Mouse (Mus musculus) NIH3T3 (cell line): ENCODE data around the gene Snph.

Experiments
- DNase-seq: peaks from one replicate; pipeline ENCODE4 v3.0.0-alpha.2; 2012; ENCODE audit warnings: low read depth

The Snph gene

GRCm38 (mm10) chr2:151602106-151602505 lies 30.3 kb downstream of the Snph start:
- peak; percentile 14 for DNase-seq

DNA sequence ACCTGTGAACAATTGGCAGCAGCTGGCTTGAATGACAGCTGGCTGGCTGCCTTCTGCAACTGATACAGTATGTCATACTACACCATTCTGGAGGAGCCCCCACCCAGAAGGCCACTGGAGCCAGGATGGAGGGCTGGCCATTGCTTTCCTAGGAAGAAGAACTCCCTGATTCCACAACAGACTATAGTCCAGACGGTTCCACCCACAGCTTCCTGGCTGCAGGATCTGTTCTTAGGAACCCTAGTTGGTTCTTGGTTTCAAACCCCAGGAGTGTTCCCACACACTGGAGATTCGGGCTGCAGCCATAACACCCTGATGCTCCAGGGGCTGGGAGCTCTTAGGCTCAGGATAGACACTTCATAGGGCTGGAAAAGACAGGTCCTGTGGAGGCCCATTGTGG lies 34.3 kb downstream of the Snph start:
- DNase-seq, result no peak

DNA sequence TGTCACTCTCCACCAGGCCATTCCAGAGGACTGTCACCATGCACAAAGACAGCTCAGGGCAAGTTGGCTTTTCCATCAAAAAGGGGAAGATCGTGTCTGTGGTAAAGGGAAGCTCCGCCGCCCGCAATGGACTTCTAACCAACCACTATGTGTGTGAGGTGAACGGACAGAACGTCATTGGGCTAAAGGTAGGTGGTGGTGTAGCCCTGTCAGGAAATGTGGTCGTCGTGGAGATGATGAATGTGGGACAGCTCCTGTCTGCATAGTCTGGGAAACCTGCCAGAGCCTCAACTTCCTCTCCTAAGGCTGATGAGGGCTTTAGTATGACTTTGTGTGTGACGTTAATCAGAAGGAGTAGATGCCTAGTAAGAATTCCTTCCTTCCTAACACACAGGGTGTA lies 45.1 kb downstream of the Snph start:
- no peak for DNase-seq

DNA sequence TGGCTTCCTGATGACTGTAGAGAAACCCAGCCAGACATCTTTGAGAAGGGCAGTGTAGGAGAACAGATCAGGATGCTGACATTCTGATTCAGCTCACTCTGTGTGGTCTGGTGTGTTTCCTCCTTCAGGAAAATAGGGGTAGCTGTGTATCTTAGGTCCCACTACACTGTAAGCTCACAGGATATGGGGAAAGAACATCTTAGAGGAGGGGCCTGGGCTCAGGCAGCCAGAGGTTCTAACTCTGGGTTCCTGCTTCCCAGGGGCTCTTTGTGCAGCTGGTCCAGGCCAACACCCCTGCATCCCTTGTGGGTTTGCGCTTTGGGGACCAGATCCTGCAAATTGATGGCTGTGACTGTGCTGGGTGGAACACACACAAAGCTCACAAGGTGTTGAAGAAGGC lies 45.6 kb downstream of the Snph start:
- no peak for DNase-seq

DNA sequence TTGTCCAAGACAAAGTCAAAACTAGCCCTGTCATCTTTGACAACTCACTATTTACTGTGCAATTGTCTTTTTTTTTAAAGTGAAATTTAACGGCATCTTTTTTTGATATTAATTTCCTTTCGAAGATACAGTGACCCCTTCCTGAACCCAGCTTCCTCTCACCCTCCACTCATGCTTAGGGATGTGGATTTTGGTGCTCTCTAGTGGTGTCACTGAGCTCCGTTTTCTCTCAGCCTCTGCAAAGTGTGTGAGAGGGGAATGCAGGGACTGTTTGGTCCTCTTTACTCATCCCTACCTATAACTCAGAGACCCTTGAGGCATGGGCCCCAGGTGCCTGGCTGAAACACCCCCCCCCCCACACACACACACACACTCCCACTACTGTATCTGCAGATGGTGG lies 46.5 kb downstream of the Snph start:
- no peak for DNase-seq

- DNase-seq, result no peak
Observed at GRCm38 (mm10) chr2:151580945-151581344, 51.4 kb downstream of the Snph start.

DNA sequence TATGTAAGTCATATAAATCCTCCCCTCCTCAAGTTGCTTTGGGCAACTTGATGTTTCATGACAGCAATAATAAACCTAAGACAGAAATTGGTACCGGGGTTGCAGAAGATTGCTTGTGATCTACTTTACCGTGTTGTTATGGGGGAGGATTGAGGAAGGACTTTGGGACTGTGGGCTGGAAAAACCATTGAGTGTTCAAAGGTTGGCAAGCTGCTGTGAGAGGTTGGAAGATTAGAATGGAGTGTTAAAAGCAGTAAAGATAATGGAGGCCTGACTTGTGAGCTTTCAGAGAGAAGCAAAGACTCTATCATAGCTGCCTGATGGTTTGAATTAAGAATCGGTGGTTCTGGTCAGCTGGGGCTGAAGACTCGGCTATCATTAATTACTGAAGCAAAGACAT lies 53.2 kb downstream of the Snph start:
- DNase-seq, result no peak

DNA sequence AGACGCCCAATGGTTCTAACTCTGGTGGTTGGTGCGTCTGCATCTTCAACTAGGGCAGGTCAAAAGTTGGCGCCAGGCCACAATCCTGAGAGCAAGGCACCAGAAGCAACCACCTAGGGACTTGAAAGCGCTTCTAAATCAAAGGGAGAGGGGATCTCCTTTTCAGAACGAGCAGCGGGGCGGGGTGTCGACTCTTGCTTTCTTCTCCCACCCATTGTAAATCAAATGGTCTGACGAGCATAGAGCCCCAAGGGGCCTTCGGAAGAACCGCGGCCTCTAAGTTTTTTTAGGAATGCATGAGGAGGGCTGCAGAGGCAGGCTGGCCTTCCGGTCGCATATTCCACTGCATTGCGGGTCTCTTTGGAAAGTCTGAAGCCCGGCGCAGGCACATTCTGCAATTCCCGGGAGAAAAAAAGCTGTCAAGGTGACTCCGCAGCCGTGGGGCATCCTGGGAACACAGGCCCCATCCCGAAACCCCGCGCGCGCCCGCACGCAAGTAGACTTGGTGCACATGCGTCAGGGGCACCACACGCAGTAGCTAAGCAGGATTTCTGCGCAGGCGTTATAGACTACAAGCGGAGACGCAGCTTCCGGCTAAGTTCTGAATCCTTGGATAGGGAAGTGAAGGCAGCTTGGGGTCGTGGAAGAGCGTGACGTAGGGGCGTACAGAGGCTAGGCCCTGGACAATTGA lies 56.5 kb downstream of the Snph start:
- no peak for DNase-seq

- peak; percentile 64 for DNase-seq
Observed at GRCm38 (mm10) chr2:151575119-151575698, 57.2 kb downstream of the Snph start.

- DNase-seq, result no peak
Observed at GRCm38 (mm10) chr2:151574607-151575006, 57.8 kb downstream of the Snph start.

DNA sequence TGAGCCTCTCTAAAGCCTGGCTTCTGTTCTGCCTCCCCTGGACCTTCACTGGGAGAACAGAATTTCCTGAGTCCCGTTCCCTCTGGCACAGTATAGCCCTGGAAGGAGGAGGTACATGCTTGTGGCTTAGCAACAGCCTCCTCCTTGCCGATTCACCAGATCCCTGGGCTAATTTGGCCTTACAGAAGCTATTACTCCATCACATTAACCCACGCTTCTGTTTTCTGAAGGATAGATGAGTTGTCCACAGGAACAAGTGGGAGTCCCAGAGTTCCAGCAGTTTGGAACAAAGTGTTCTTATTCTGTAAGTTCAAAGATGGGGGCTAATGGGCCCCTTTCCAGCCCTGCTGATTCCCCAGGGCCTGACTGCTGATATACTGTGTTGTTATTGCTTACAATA lies 58.7 kb downstream of the Snph start:
- no peak for DNase-seq

DNA sequence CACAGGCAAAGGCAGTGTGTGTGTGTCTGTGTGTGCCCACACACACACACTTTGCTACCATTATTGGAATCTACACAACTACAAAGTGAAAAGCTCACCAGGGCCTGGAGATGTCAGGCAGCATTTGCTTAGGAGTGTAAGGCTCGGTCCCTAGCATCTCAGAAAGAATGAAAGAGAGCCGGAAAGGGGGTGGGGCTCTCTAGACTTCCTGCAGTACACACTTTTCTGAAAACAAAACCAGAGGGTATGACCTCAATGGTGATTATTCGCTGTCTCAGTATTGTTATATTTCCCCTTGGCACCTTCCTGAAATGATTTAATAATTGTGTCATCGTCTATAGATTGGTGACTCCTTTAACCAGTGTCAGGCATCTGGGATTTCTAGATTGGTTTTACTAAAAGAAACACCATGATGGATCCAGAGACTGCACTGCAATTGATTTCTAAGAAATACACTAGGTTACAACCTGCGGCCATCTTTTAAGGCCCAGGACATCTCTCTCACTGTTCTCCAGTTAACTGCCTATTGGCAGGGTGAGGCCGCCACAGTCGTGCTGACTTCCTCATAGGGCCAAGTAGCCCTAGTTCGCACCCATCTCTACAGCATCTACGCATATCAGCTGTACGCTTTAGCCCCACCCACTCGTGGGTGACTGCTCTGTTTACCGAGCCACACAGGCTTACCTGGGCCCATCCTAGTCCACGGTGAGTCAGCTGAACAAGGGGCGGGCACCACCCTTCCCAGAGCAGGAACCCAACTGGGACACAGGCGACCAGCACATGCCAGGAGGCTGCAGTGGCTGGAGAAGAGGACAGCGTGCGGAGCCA lies 60.3 kb downstream of the Snph start, which contains the start of gene Sdcbp2:
Sdcbp2 (plus strand) TSS at position 750 of the 828 bp plus-strand sequence.
- DNase-seq, result no peak

DNA sequence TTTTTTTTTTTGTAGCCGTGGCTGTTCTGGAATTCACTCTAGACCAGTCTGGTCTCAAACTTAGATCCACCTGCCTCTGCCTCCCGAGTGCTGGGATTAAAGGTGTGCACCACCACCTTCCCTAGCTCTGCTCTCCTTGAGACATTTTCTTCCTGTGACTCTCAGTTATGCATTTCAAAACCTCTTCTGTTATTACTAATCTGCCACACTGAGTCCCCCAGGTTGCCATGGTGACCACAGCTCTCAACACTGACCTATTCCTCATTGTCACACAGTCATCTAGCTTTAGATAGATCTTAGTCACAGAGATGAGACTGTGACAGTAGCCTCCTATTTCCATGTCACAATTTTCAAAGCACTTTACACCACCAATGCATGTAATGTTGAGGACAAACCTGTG lies 62.9 kb downstream of the Snph start:
- DNase-seq, result no peak

DNA sequence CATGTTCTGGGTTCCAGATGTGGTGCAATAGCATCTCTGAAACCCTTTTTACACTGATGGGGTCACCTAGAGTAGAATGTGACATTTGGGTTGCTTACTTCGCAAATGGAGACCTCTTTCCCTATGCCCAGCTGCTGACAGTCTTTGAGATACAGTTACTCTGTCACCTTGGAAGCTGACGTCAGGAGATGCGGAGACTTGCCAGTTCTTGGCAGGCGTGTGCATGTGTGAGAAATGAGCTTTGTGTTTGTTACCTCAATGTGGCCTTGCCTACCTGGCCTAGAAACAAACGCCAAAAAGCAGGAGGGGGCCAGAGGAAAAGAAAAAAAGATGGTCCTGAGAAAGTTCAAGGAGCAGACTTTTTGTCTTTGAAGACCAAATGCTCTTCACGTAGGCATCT lies 65.5 kb downstream of the Snph start:
- DNase-seq, result no peak

GRCm38 (mm10) chr2:151564986-151565385 lies 67.4 kb downstream of the Snph start:
- peak; percentile 76 for DNase-seq

GRCm38 (mm10) chr2:151564006-151564405 lies 68.4 kb downstream of the Snph start:
- no peak for DNase-seq

- DNase-seq, result no peak
Observed at GRCm38 (mm10) chr2:151562930-151563921, 69.2 kb downstream of the Snph start.

DNA sequence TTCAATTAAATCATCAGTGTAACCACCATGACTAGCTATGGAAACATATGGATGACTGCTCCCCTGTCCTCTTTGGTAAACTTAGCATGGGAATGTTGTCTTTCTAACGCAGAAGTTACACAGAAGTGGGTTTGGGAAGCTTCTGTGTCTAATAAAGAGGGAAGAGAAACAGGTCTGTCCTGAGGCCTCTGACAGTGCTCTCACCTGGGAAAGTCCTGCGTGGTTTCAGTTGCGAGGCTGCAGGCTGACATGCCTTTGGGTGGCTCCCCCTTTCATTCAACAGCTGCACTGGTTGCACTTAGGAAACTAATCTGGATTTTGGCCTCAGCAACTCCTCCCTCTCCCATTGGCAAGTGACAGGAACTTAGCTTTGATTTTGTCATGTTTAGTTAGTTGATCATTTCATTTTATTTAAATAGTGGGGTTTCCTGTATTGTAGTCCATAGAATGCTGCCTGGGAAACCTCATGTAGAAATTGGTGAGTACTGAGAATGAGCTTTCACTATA lies 82.7 kb downstream of the Snph start:
- DNase-seq, result no peak

- no peak for DNase-seq
Observed at GRCm38 (mm10) chr2:151546571-151546970, 85.8 kb downstream of the Snph start.

DNA sequence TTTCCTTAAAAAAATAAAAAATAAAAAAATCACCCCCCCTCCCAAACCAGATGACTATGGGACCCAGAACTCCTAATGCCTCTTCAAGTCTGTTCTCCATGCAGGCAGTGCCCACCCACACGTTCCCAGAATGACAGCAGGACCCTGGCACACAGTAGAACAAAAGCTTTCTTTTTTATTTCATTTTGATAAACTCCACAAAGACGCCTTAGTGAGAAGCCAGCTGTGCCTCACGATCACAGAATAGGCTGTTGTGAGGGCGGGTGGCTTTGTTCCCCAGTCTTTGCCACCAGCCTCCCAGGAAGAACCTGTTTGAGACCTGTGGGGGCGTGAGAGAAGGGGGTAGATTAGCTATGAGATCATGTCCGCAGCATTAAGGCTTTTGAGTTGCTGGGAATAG lies 87.7 kb downstream of the Snph start:
- DNase-seq, result no peak

DNA sequence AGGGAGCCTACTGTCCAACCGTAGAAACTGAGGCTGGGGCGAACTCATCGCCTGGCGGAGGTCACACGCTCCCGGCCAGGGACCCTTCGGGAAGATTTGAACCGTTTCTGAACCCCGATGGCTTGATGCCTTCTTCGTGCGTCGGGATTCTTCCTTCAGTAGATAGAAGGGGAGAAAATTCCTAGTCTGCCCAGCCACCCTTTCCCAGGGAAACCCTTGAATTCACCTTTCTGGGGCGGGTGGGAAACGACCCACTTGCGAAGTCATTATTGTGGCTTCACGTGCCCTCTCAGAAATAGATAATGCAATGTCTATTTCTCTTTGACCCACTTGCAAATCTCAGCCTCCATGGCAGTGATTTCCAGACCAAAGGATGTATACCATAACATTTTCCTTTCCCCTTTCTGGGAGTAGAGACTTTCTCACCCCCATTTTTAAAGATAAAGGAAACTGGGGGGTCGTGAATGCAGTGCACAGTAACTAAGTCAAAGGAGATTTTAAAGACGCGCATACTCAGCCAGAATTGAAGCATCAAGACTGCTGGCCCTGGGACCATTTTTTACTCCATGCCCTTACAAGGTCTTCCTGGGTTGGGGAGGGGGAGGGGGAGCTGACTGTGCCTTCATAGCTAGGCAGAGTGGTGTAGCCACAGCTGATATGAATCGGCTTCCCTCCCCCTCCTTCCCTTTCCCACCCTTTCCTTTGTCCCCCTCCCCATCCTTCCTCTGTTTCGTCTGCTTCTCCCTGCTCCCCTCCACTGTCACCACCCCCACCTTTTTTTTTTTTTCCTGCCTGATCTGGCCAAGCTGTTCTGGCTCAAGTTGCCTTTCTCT lies 89.1 kb downstream of the Snph start:
- peak; percentile 74 for DNase-seq
